10 mouse cellular contexts compared by ENCODE assay signal in genomic region chr4:43478906-43479832, GRCm38 (mm10). TPM values are rescaled to one million over a fixed set of nuclear protein-coding genes. Genes with fewer than 3 reads are reported as not detected.
DNase-seq lines count a peak whose midpoint lies in the region; ATAC-seq and TF ChIP-seq lines count a peak whose summit lies in the region.
"Had no signal": no experiment of that assay in that cellular context is flagged by ENCODE, and none has a peak within 500 bp of the region (broad histone marks: within the 10 kb centered on the region; RNA-seq: fewer than 3 reads in every experiment).

No protein-coding gene starts in this region.

- H3K27me3 ChIP-seq in forebrain, embryonic 11.5 days (ENCODE audit: control insufficient read depth, insufficient read depth, low read length): no peaks in the 10 kb centered on the region
- H3K27me3 ChIP-seq in forebrain, embryonic 16.5 days (replicated peaks; ENCODE audit: control insufficient read depth, insufficient read depth, low read length): no peaks in the 10 kb centered on the region
- H3K27me3 ChIP-seq in heart, embryonic 11.5 days (ENCODE audit: control insufficient read depth, insufficient read depth, low read length): no peaks in the 10 kb centered on the region
- no peaks in the 10 kb centered on the region for H3K27me3 ChIP-seq in limb, embryonic 12.5 days
- no peaks in the 10 kb centered on the region for H3K27me3 ChIP-seq in midbrain, postnatal 0 days (ENCODE audit: insufficient read depth, low read length)

- WGBS in forebrain, embryonic 11.5 days: 48% methylated on average over 24 of the region's 24 CpGs
- 47% methylated on average over 24 of the region's 24 CpGs for WGBS in forebrain, embryonic 16.5 days
- WGBS in heart, embryonic 11.5 days (ENCODE audit: insufficient replicate concordance): 39% methylated on average over 24 of the region's 24 CpGs
- WGBS in limb, embryonic 12.5 days: 50% methylated on average over 24 of the region's 24 CpGs
- 49% methylated on average over 24 of the region's 24 CpGs for WGBS in midbrain, postnatal 0 days

- no peaks in the 10 kb centered on the region for H3K36me3 ChIP-seq in forebrain, embryonic 11.5 days (ENCODE audit: control insufficient read depth, insufficient read depth, low read length)
- no peaks in the 10 kb centered on the region for H3K36me3 ChIP-seq in forebrain, embryonic 16.5 days (ENCODE audit: control insufficient read depth, insufficient read depth)
- H3K36me3 ChIP-seq in heart, embryonic 11.5 days (ENCODE audit: control insufficient read depth, insufficient read depth, low read length): no peaks in the 10 kb centered on the region
- no peaks in the 10 kb centered on the region for H3K36me3 ChIP-seq in limb, embryonic 12.5 days
- no peaks in the 10 kb centered on the region for H3K36me3 ChIP-seq in midbrain, postnatal 0 days (ENCODE audit: insufficient read depth, low read length)

- H3K9me3 ChIP-seq in forebrain, embryonic 11.5 days (ENCODE audit: control insufficient read depth, low read length): no peaks in the 10 kb centered on the region
- H3K9me3 ChIP-seq in forebrain, embryonic 16.5 days (ENCODE audit: control insufficient read depth, low read length): no peaks in the 10 kb centered on the region
- no peaks in the 10 kb centered on the region for H3K9me3 ChIP-seq in heart, embryonic 11.5 days (replicated peaks; ENCODE audit: control insufficient read depth, low read length)
- no peaks in the 10 kb centered on the region for H3K9me3 ChIP-seq in limb, embryonic 12.5 days
- H3K9me3 ChIP-seq in midbrain, postnatal 0 days (ENCODE audit: low read length): no peaks in the 10 kb centered on the region

- no peak overlapping the region for H3K9ac ChIP-seq in forebrain, embryonic 11.5 days (ENCODE audit: low read length)
- H3K9ac ChIP-seq in forebrain, embryonic 16.5 days (replicated peaks; ENCODE audit: low read depth, low read length): no peak overlapping the region
- peak overlapping the region; percentile 54; the same call in 1 of the 2 replicates for H3K9ac ChIP-seq in heart, embryonic 11.5 days (ENCODE audit: low read depth, low read length)
- no peak overlapping the region for H3K9ac ChIP-seq in limb, embryonic 12.5 days (replicated peaks)
- H3K9ac ChIP-seq in midbrain, postnatal 0 days (replicated peaks; ENCODE audit: low read length, poor library complexity, severe bottlenecking): no peak overlapping the region

- H3K27ac ChIP-seq in forebrain, embryonic 11.5 days (ENCODE audit: low read depth, low read length): no peak overlapping the region
- no peak overlapping the region for H3K27ac ChIP-seq in forebrain, embryonic 16.5 days (ENCODE audit: low read length)
- no peak overlapping the region for H3K27ac ChIP-seq in heart, embryonic 11.5 days (ENCODE audit: low read depth, low read length)
- H3K27ac ChIP-seq in limb, embryonic 12.5 days: 0 out of 2 replicates have a peak overlapping the region, but pooled peaks have one; percentile 29
- no peak overlapping the region for H3K27ac ChIP-seq in midbrain, postnatal 0 days (ENCODE audit: low read depth, low read length)

- peak; percentile 69 for TF ChIP-seq CTCF in midbrain, postnatal 0 days (IDR thresholded peaks at IDR 0.05)

- H3K4me1 ChIP-seq in forebrain, embryonic 11.5 days (replicated peaks; ENCODE audit: control insufficient read depth, insufficient read depth, low read length): no peaks in the 10 kb centered on the region
- H3K4me1 ChIP-seq in forebrain, embryonic 16.5 days (replicated peaks; ENCODE audit: control insufficient read depth, insufficient read depth, low read length): no peaks in the 10 kb centered on the region; the same call in 1 of the 2 replicates
- peaks cover 3% of the 10 kb centered on the region; the same call in 1 of the 2 replicates for H3K4me1 ChIP-seq in heart, embryonic 11.5 days (ENCODE audit: control insufficient read depth, insufficient read depth, low read length)
- no peaks in the 10 kb centered on the region for H3K4me1 ChIP-seq in limb, embryonic 12.5 days (replicated peaks)
- H3K4me1 ChIP-seq in midbrain, postnatal 0 days (ENCODE audit: insufficient read depth, low read length): no peaks in the 10 kb centered on the region

- ATAC-seq in forebrain, embryonic 11.5 days (replicated peaks; ENCODE audit: low FRiP score): no peak
- no peak for ATAC-seq in forebrain, embryonic 16.5 days
- ATAC-seq in CD4-positive, CD25-positive, alpha-beta regulatory T cell, adult 4 months: peak; percentile 10
- ATAC-seq in heart, embryonic 11.5 days (replicated peaks; ENCODE audit: insufficient number of reproducible peaks, low FRiP score, low TSS enrichment): no peak
- no peak for ATAC-seq in limb, embryonic 12.5 days (ENCODE audit: insufficient number of reproducible peaks, insufficient read depth, low FRiP score, low TSS enrichment, low read depth)
- ATAC-seq in midbrain, postnatal 0 days (ENCODE audit: low FRiP score): no peak

- H3K4me3 ChIP-seq in forebrain, embryonic 11.5 days (ENCODE audit: low read depth, low read length): no peak overlapping the region
- no peak overlapping the region for H3K4me3 ChIP-seq in forebrain, embryonic 16.5 days (replicated peaks; ENCODE audit: low read length)
- no peak overlapping the region for H3K4me3 ChIP-seq in heart, embryonic 11.5 days (ENCODE audit: low read depth, low read length)
- no peak overlapping the region for H3K4me3 ChIP-seq in limb, embryonic 12.5 days (replicated peaks)
- H3K4me3 ChIP-seq in midbrain, postnatal 0 days (ENCODE audit: low read depth, low read length): no peak overlapping the region

- H3K4me2 ChIP-seq in forebrain, embryonic 11.5 days (ENCODE audit: low read depth, low read length, severe bottlenecking): 0 out of 2 replicates have a peak overlapping the region, but pooled peaks have one; percentile 8
- no peak overlapping the region for H3K4me2 ChIP-seq in forebrain, embryonic 16.5 days (ENCODE audit: low read length)
- peak overlapping the region; percentile 44 for H3K4me2 ChIP-seq in heart, embryonic 11.5 days
- peak overlapping the region; percentile 35 for H3K4me2 ChIP-seq in limb, embryonic 12.5 days
- H3K4me2 ChIP-seq in midbrain, postnatal 0 days (ENCODE audit: low read depth, low read length, poor library complexity, severe bottlenecking): no peak overlapping the region

- peak; percentile 80 for DNase-seq in forebrain, embryonic 11.5 days (ENCODE audit: low spot score)
- peak; percentile 63 for DNase-seq in c-Kit-positive CD71-positive TER-119-positive erythroid progenitor cells, embryonic 14.5 days (ENCODE audit: low spot score)
- DNase-seq in midbrain, postnatal 0 days (ENCODE audit: low spot score): peak; percentile 51
- peak; percentile 70 for DNase-seq in testis, postnatal 14 days (ENCODE audit: low spot score)

RNA-seq across cellular contexts. Expression of gene Sit1, which starts 4.4 kb away (rescaled TPM):
- not detected in 2 replicates for polyA plus RNA-seq in forebrain, embryonic 11.5 days (2014; fragmentation: Nextera tagmentation; extraction: Ambion mirVana)
- not detected in 2 replicates for polyA plus RNA-seq in forebrain, embryonic 16.5 days (2015; fragmentation: Nextera tagmentation; extraction: Ambion mirVana)
- polyA plus RNA-seq in CD4-positive, CD25-positive, alpha-beta regulatory T cell, adult 4 months (2017; shearing (Covaris generic)): 100 to 1,000 TPM; 144 to 199 TPM
- not detected in 2 replicates for polyA plus RNA-seq in heart, embryonic 11.5 days (2014; fragmentation: Nextera tagmentation; extraction: Ambion mirVana)
- not detected in 2 replicates for polyA plus RNA-seq in limb, embryonic 12.5 days (2016; fragmentation: Nextera tagmentation; extraction: Ambion mirVana)
- not detected in 2 replicates for total RNA-seq in midbrain, postnatal 0 days (2014; rRNA removed)
- not detected in 2 replicates for polyA plus RNA-seq in midbrain, postnatal 0 days (2015; fragmentation: Nextera tagmentation; extraction: Ambion mirVana)
- total RNA-seq: adrenal gland, postnatal 4 days had no signal
- polyA plus RNA-seq: neural tube, embryonic 14.5 days had no signal

RNA-seq across cellular contexts. Expression of gene Ccdc107, which starts 13.5 kb away (rescaled TPM):
- polyA plus RNA-seq in forebrain, embryonic 11.5 days (2014; fragmentation: Nextera tagmentation; extraction: Ambion mirVana): 50.3 and 54.3 TPM in 2 replicates
- 62.0 and 63.1 TPM in 2 replicates for polyA plus RNA-seq in forebrain, embryonic 16.5 days (2015; fragmentation: Nextera tagmentation; extraction: Ambion mirVana)
- polyA plus RNA-seq in CD4-positive, CD25-positive, alpha-beta regulatory T cell, adult 4 months (2017; shearing (Covaris generic)): 10 to 100 TPM; 64.0 to 76.0 TPM
- polyA plus RNA-seq in heart, embryonic 11.5 days (2014; fragmentation: Nextera tagmentation; extraction: Ambion mirVana): 73.6 and 75.8 TPM in 2 replicates
- polyA plus RNA-seq in limb, embryonic 12.5 days (2016; fragmentation: Nextera tagmentation; extraction: Ambion mirVana): 62.0 and 63.8 TPM in 2 replicates
- 74.0 and 77.4 TPM in 2 replicates for total RNA-seq in midbrain, postnatal 0 days (2014; rRNA removed)
- 107 and 120 TPM in 2 replicates for polyA plus RNA-seq in midbrain, postnatal 0 days (2015; fragmentation: Nextera tagmentation; extraction: Ambion mirVana)

RNA-seq across cellular contexts. Expression of gene Arhgef39, which starts 20.3 kb away (rescaled TPM):
- polyA plus RNA-seq in forebrain, embryonic 11.5 days (2014; fragmentation: Nextera tagmentation; extraction: Ambion mirVana): 55.3 and 61.1 TPM in 2 replicates
- 17.4 and 18.8 TPM in 2 replicates for polyA plus RNA-seq in forebrain, embryonic 16.5 days (2015; fragmentation: Nextera tagmentation; extraction: Ambion mirVana)
- 1 to 10 TPM; 4.9 to 8.3 TPM for polyA plus RNA-seq in CD4-positive, CD25-positive, alpha-beta regulatory T cell, adult 4 months (2017; shearing (Covaris generic))
- 34.2 and 35.7 TPM in 2 replicates for polyA plus RNA-seq in heart, embryonic 11.5 days (2014; fragmentation: Nextera tagmentation; extraction: Ambion mirVana)
- polyA plus RNA-seq in limb, embryonic 12.5 days (2016; fragmentation: Nextera tagmentation; extraction: Ambion mirVana): 44.8 and 46.4 TPM in 2 replicates
- total RNA-seq in midbrain, postnatal 0 days (2014; rRNA removed): 1.3 and 16.1 TPM in 2 replicates
- 2.3 and 2.8 TPM in 2 replicates for polyA plus RNA-seq in midbrain, postnatal 0 days (2015; fragmentation: Nextera tagmentation; extraction: Ambion mirVana)

RNA-seq across cellular contexts. Expression of gene Cd72, which starts 24.7 kb away (rescaled TPM):
- 2.6 and 4.8 TPM in 2 replicates for polyA plus RNA-seq in forebrain, embryonic 11.5 days (2014; fragmentation: Nextera tagmentation; extraction: Ambion mirVana)
- polyA plus RNA-seq in forebrain, embryonic 16.5 days (2015; fragmentation: Nextera tagmentation; extraction: Ambion mirVana): 3.6 and 6.5 TPM in 2 replicates
- 100 to 1,000 TPM; 132 to 166 TPM for polyA plus RNA-seq in CD4-positive, CD25-positive, alpha-beta regulatory T cell, adult 4 months (2017; shearing (Covaris generic))
- polyA plus RNA-seq in heart, embryonic 11.5 days (2014; fragmentation: Nextera tagmentation; extraction: Ambion mirVana): 1.8 and 3.3 TPM in 2 replicates
- 2.7 and 3.5 TPM in 2 replicates for polyA plus RNA-seq in limb, embryonic 12.5 days (2016; fragmentation: Nextera tagmentation; extraction: Ambion mirVana)
- not detected in 2 replicates for total RNA-seq in midbrain, postnatal 0 days (2014; rRNA removed)
- polyA plus RNA-seq in midbrain, postnatal 0 days (2015; fragmentation: Nextera tagmentation; extraction: Ambion mirVana): 5.2 and 5.4 TPM in 2 replicates

RNA-seq across cellular contexts. Expression of gene Car9, which starts 27.6 kb away (rescaled TPM):
- polyA plus RNA-seq in forebrain, embryonic 11.5 days (2014; fragmentation: Nextera tagmentation; extraction: Ambion mirVana): 0.52 and 0.87 TPM in 2 replicates
- 0.16 and 0.20 TPM in 2 replicates for polyA plus RNA-seq in forebrain, embryonic 16.5 days (2015; fragmentation: Nextera tagmentation; extraction: Ambion mirVana)
- 1 to 10 TPM in 1 of 2 experiments, under 1 TPM in 1; 0.32 to 1.5 TPM for polyA plus RNA-seq in CD4-positive, CD25-positive, alpha-beta regulatory T cell, adult 4 months (2017; shearing (Covaris generic))
- polyA plus RNA-seq in heart, embryonic 11.5 days (2014; fragmentation: Nextera tagmentation; extraction: Ambion mirVana): 1.7 and 3.2 TPM in 2 replicates
- 1.1 and 1.3 TPM in 2 replicates for polyA plus RNA-seq in limb, embryonic 12.5 days (2016; fragmentation: Nextera tagmentation; extraction: Ambion mirVana)
- total RNA-seq in midbrain, postnatal 0 days (2014; rRNA removed): 0.05 and 0.52 TPM in 2 replicates
- 0.69 and 1.1 TPM in 2 replicates for polyA plus RNA-seq in midbrain, postnatal 0 days (2015; fragmentation: Nextera tagmentation; extraction: Ambion mirVana)
- polyA plus RNA-seq: neural tube, embryonic 14.5 days had no signal

Comparison
In these comparisons a context has a peak if more than half of its experiments do, and no peak if none do; other contexts are left out.
1. H3K4me2 ChIP-seq: peak in forebrain, embryonic 11.5 days (single experiment), heart, embryonic 11.5 days (single experiment) and limb, embryonic 12.5 days (single experiment); none in forebrain, embryonic 16.5 days (single experiment) and midbrain, postnatal 0 days (single experiment).
2. RNA of gene Sit1, which starts 4.4 kb away (polyA plus RNA-seq): 144 to 199 TPM in CD4-positive, CD25-positive, alpha-beta regulatory T cell, adult 4 months; not detected in heart, embryonic 11.5 days, not detected in forebrain, embryonic 11.5 days, not detected in forebrain, embryonic 16.5 days, not detected in limb, embryonic 12.5 days and not detected in midbrain, postnatal 0 days; every median in the first group is over 100 times any median in the second.
3. Peak in every context shown above with its lines, with median percentiles within 50 percentile points of each other: DNase-seq.